Mouse (Mus musculus): Measurements from ENCODE around the gene Pou2f2. TPM values are rescaled to one million over a fixed set of nuclear protein-coding genes. Genes with fewer than 3 reads are reported as not detected.
"Not testable (repeated sequence)": the region's sequence is repeated elsewhere in the genome, so short reads cannot be mapped to it uniquely, and the experiment has no call there.

Pou2f2 gene
- polyA plus RNA-seq, 1 experiment from 2014 or later, result 2.5 TPM

DNA sequence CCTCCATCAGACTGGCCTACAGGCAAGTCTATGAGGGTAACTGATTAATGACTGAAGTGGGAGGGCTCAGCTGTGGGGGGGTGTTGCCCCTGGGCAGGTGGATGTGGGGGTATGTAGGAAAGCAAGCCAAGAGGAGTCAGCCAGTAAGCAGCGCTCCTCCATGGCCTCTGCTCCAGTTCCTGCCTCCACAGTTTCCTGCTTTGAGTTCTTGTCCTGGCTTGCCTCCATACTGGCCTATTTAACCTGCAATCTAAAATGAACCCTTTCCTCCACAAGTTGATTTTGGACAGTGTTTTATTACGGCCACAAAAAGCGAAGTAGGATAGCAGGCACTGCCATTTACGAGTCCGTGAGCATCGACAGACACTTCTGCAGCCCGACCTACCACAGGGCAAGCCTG is 112.2 kb downstream of the Pou2f2 start:
- Histone ChIP-seq H3K27me3 (no peaks in the 10 kb centered on the region), H3K4me2 (no peak overlapping the region), H3K4me3 (replicated peaks) (no peak overlapping the region), H3K27ac (no peak overlapping the region), H3K9me3 (replicated peaks) (no peaks in the 10 kb centered on the region), H3K36me3 (peaks cover 62% of the 10 kb centered on the region), H3K9ac (no peak overlapping the region), H3K4me1 (peaks cover 25% of the 10 kb centered on the region)
- no peak for ATAC-seq (replicated peaks; ENCODE audit: low FRiP score)
- WGBS, result 81% methylated on average over 7 of the region's 7 CpGs

DNA sequence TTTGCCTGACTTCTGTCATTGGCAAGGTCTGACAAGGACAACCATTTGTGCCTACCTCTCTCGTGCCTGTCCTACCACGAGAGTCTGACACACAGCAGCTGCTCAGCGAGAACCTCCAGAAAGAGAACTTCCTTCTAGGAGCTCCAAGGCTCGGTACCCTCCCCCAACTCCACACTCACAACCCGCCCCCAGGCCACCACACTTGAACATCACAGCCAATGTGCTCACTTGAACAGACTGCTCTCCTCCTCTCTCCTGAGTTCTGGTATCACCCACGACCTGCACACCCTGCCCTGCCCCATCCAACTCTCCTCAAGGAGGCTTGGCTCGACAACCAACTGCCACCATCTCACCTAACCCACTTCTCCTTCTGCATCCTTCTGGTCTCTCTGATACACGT is 115.6 kb downstream of the Pou2f2 start:
- no peaks in the 10 kb centered on the region; the same call in 1 of the 2 replicates for H3K4me1 ChIP-seq
- no peaks in the 10 kb centered on the region for H3K27me3 ChIP-seq
- H3K9me3 ChIP-seq (replicated peaks), result no peaks in the 10 kb centered on the region
- no peak overlapping the region for H3K27ac ChIP-seq
- H3K4me3 ChIP-seq (replicated peaks), result no peak overlapping the region
- H3K36me3 ChIP-seq, result peaks cover 96% of the 10 kb centered on the region
- H3K4me2 ChIP-seq, result no peak overlapping the region
- ATAC-seq (replicated peaks; ENCODE audit: low FRiP score), result no peak
- no peak overlapping the region for H3K9ac ChIP-seq
- 83% methylated on average over 8 of the region's 8 CpGs for WGBS

DNA sequence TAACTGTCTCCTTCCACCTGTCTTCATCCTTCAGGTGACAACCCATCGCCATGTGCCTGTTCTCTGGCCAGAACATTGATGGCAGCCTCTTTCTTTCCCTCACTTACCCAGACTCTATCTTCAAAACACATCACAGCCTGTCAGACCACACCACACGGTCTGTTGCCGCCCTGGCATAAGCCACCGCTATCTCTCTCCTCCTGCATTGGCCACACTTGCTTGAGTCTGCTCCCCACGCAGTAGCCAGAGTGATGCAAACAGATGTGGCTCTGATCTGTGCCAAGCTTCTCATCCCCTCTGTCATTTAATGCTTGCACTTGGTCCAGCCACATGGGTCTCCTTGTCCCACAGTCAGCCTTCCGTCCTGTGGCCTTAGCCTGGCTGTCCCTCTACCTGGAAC is 116.2 kb downstream of the Pou2f2 start:
- H3K4me3 ChIP-seq (replicated peaks), result no peak overlapping the region
- no peak for ATAC-seq (replicated peaks; ENCODE audit: low FRiP score)
- no peak overlapping the region for H3K4me2 ChIP-seq
- no peaks in the 10 kb centered on the region; the same call in 1 of the 2 replicates for H3K4me1 ChIP-seq
- no peak overlapping the region for H3K27ac ChIP-seq
- no peaks in the 10 kb centered on the region for H3K9me3 ChIP-seq (replicated peaks)
- no peaks in the 10 kb centered on the region for H3K27me3 ChIP-seq
- 94% methylated on average over 6 of the region's 6 CpGs for WGBS
- no peak overlapping the region for H3K9ac ChIP-seq
- H3K36me3 ChIP-seq, result peaks cover 97% of the 10 kb centered on the region

DNA sequence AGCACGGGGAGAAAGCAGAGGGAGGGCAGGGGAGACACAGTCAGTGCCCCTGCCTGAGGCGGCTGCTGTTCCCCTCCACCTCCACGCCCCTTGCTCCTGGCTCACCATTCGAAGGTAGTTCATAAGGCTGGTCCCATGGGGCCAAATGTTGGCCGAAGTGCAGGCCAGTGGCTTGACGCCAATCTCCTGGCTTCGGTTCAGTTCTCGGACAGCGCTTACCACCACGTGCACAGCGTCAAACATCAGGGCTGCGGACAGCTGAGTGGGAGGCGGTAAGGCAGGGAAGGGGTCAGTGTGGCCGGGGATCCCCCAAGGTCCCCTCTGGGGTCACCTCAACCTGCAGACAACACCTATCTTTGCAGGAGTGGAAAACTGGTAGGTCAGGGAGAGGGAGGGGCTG is 120.7 kb downstream of the Pou2f2 start:
- Histone ChIP-seq H3K4me3 (replicated peaks) (no peak overlapping the region), H3K4me2 (no peak overlapping the region), H3K9me3 (replicated peaks) (no peaks in the 10 kb centered on the region), H3K36me3 (peaks cover 98% of the 10 kb centered on the region), H3K9ac (no peak overlapping the region), H3K27ac (no peak overlapping the region), H3K4me1 (no peaks in the 10 kb centered on the region), H3K27me3 (no peaks in the 10 kb centered on the region)
- 0 out of 2 replicates have a peak, but pooled peaks have one; percentile 46 for ATAC-seq (replicated peaks; ENCODE audit: low FRiP score)
- 67% methylated on average over 14 of the region's 14 CpGs for WGBS

DNA sequence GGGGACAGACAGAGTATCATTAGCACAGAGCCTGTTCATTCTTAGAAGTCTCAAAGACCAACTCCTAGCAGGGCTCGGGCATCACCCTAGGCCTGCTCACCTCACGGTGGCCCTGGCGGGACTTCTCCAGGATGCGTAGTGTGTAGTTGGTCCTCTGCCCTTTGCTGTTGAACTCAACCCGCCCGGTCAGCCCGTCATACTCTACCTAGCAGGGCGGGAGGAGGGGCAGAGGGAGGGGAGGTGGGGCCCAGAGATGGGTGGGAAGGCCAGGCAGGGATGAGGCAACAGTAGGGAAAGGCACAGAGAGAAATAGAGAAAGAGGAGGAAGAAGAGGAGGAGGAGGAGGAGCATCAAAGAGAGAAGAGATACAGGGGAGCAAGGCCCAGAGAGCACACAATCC is 121.1 kb downstream of the Pou2f2 start:
- H3K9ac ChIP-seq, result no peak overlapping the region
- no peaks in the 10 kb centered on the region for H3K27me3 ChIP-seq
- H3K9me3 ChIP-seq (replicated peaks), result no peaks in the 10 kb centered on the region
- H3K4me1 ChIP-seq, result no peaks in the 10 kb centered on the region
- H3K36me3 ChIP-seq, result peaks cover 98% of the 10 kb centered on the region
- ATAC-seq (replicated peaks; ENCODE audit: low FRiP score), result 0 out of 2 replicates have a peak, but pooled peaks have one; percentile 46
- no peak overlapping the region for H3K27ac ChIP-seq
- H3K4me2 ChIP-seq, result no peak overlapping the region
- no peak overlapping the region for H3K4me3 ChIP-seq (replicated peaks)
- 89% methylated on average over 8 of the region's 8 CpGs for WGBS

DNA sequence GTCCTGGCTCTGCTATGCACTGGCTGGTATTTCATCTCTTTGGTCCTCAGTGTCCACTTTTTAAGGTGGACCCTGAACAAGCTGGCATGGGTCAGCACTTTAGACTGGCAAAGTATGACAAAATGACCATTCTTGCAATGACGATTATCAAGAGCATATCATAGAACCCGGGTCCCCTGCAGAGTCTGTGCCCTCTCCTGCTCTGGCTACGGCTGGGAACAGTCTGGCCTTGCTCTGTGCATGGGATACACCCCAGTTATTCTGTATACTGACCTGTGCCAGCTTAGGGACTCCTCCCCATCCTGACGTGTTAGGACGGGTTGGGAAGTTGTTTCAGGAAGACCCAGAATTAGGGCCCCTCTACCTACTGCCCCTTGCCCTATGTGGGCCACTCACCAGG is 121.6 kb downstream of the Pou2f2 start:
- Histone ChIP-seq H3K4me3 (replicated peaks) (no peak overlapping the region), H3K27me3 (no peaks in the 10 kb centered on the region), H3K4me1 (no peaks in the 10 kb centered on the region), H3K36me3 (peaks cover 95% of the 10 kb centered on the region), H3K9ac (no peak overlapping the region), H3K9me3 (replicated peaks) (no peaks in the 10 kb centered on the region), H3K4me2 (no peak overlapping the region), H3K27ac (no peak overlapping the region)
- no peak for ATAC-seq (replicated peaks; ENCODE audit: low FRiP score)
- WGBS, result 93% methylated on average over 5 of the region's 5 CpGs

DNA sequence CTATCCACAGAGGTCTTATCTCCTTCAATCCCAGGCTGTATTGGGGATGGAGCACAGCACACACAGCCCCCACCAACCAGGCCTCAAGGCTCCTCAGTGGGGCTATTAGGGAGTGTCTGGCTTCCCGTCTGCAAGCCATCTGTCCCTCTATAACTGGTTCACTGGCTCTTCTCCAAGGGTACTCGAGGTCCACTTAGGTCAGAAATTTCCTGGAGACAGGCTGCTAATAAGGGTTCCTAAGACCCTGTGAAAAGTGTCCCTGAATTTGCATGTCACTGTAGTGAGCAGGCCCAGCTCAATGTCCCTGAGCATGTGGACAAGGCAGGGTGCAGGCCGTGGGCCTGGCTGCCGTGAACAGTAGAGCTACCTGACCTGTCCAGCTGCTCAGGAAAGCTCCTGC is 122.6 kb downstream of the Pou2f2 start:
- peaks cover 91% of the 10 kb centered on the region for H3K36me3 ChIP-seq
- H3K4me1 ChIP-seq, result no peaks in the 10 kb centered on the region
- H3K4me2 ChIP-seq, result no peak overlapping the region
- H3K9me3 ChIP-seq (replicated peaks), result no peaks in the 10 kb centered on the region
- no peak for ATAC-seq (replicated peaks; ENCODE audit: low FRiP score)
- no peak overlapping the region for H3K27ac ChIP-seq
- H3K9ac ChIP-seq, result no peak overlapping the region
- 63% methylated on average over 4 of the region's 4 CpGs for WGBS
- H3K4me3 ChIP-seq (replicated peaks), result no peak overlapping the region
- no peaks in the 10 kb centered on the region for H3K27me3 ChIP-seq

DNA sequence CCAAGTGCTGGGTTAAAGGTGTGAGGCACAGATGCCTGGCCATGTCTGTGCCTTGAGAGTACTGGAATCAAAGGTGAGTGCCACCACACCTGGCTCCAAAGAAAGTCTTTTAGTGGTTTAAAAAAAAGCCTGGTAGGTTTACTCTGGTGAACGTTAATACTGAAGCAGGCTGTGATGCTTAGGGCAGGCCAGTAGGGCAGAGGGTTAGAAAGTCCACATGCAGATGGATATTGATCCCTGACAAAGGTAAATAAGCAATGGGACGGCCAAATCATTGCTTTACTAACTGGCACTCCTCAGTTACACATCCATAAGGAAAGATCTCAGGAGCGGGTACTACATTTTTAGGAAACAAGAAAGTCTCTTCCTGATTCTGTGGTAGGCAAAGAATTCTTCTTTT is 126.9 kb downstream of the Pou2f2 start:
- ATAC-seq (replicated peaks; ENCODE audit: low FRiP score), result no peak
- Histone ChIP-seq H3K27ac (no peak overlapping the region), H3K36me3 (peaks cover 79% of the 10 kb centered on the region), H3K9me3 (replicated peaks) (no peaks in the 10 kb centered on the region), H3K4me2 (no peak overlapping the region), H3K4me3 (replicated peaks) (no peak overlapping the region), H3K27me3 (no peaks in the 10 kb centered on the region), H3K9ac (no peak overlapping the region), H3K4me1 (peaks cover 6% of the 10 kb centered on the region; the same call in 1 of the 2 replicates)
- WGBS, result 90% methylated on average over 3 of the region's 3 CpGs

DNA sequence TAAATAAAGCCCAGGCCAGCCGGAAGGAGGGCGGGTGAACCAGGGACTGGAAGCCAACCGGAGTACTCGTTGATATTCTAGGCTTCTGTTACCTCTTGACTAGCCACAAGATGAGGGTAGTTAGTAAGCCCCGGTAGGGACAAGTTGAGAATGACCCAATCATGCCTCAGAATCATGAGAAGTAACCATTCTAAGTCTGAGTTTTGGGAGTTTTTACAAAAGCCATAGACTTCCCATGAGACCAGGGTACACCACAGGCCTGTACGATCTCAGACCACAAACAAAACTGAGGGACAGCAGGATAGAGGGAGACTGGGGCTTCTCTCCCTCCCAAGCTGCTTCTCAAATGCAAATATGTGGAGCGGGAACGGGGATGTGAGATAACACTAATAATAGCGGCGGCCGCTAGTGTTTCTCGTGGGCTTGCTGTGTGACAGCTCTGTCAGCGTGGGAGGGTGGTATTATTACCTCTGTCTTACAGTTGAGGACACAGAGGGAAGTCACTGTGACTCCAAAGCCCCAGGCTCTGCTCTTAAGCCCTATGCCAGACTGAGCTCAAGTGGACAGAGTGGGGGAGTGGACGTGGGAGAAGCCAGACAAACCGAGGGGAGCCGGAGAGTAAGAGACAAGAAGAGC is 130.1 kb downstream of the Pou2f2 start:
- H3K27me3 ChIP-seq, result no peaks in the 10 kb centered on the region
- H3K4me1 ChIP-seq, result peaks cover 6% of the 10 kb centered on the region; the same call in 1 of the 2 replicates
- H3K4me2 ChIP-seq, result no peak overlapping the region
- H3K9ac ChIP-seq, result no peak overlapping the region
- H3K9me3 ChIP-seq (replicated peaks), result no peaks in the 10 kb centered on the region
- WGBS, result 68% methylated on average over 16 of the region's 16 CpGs
- no peak overlapping the region for H3K27ac ChIP-seq
- no peak overlapping the region for H3K4me3 ChIP-seq (replicated peaks)
- no peak for ATAC-seq (replicated peaks; ENCODE audit: low FRiP score)
- peaks cover 77% of the 10 kb centered on the region for H3K36me3 ChIP-seq

DNA sequence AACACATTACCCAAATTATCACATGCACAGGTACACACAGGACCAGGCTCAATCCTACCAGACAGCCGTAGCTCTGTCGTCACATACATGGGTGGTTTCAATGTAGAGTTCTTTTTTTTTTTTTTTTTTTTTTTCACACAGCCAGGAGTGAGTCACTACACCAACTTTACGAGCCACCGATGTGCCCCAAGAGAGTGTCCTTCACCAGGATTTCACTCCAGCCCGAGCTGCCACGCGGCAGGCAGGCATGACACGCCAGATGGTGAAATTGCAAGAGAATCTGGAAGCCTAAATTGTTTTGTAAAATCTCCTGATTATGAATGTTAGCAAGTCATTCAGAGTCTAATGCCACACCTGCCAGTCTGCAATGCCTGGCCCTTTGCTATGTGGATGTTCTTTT is 132.2 kb downstream of the Pou2f2 start:
- H3K36me3 ChIP-seq, result peaks cover 82% of the 10 kb centered on the region
- no peak overlapping the region for H3K4me2 ChIP-seq
- H3K4me1 ChIP-seq, result peaks cover 6% of the 10 kb centered on the region; the same call in 1 of the 2 replicates
- H3K27ac ChIP-seq, result no peak overlapping the region
- no peak overlapping the region for H3K9ac ChIP-seq
- no peaks in the 10 kb centered on the region for H3K27me3 ChIP-seq
- no peak for ATAC-seq (replicated peaks; ENCODE audit: low FRiP score)
- H3K9me3 ChIP-seq (replicated peaks), result no peaks in the 10 kb centered on the region
- 89% methylated on average over 8 of the region's 8 CpGs for WGBS
- no peak overlapping the region for H3K4me3 ChIP-seq (replicated peaks)

DNA sequence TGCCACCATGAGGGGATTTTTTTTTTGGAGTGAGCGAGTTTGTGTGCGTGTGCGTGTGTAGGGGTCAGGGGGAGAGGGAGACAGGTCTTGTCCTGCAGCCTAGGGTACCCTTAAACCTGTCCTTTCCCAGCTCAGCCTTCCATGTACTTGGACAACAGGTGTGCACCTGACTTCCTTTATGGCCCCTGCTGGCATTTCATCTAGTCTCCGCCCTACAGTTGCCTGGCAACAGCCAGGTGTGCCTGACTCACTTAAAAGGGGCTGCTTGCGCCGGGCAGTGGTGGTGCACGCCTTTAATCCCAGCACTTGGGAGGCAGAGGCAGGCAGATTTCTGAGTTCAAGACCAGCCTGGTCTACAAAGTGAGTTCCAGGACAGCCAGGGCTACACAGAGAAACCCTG is 134.9 kb downstream of the Pou2f2 start:
- not testable (repeated sequence) for ATAC-seq (replicated peaks; ENCODE audit: low FRiP score); H3K4me3 ChIP-seq (replicated peaks); H3K27me3 ChIP-seq; H3K4me1 ChIP-seq; H3K4me2 ChIP-seq; H3K9me3 ChIP-seq (replicated peaks); H3K27ac ChIP-seq; H3K9ac ChIP-seq
- peaks cover 82% of the 10 kb centered on the region for H3K36me3 ChIP-seq
- 92% methylated on average over 7 of the region's 7 CpGs for WGBS

DNA sequence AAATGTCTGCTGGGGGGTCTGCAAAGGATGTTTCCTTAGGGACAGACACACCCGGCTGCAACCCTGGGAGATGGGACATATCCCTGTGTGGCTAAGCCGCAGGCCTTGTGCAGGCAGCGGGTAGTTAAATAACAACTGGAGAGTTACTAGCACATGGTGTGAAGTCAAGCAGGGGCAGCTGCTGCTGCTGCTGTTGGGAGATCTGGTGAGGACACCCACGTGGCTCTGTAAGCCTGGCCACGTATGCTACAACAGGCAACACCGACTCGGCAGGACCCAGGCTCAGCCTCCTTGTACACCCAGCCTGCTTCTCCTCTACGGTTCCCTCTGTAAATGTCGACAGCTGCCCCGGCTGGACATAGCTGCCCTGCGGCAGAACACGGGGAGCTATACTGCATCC is 137.6 kb downstream of the Pou2f2 start:
- WGBS, result 91% methylated on average over 12 of the region's 12 CpGs

More for the DNA sequence above, 137.6 kb downstream of the Pou2f2 start:
- Histone ChIP-seq H3K9ac (no peak overlapping the region), H3K27me3 (no peaks in the 10 kb centered on the region), H3K4me1 (no peaks in the 10 kb centered on the region), H3K4me2 (no peak overlapping the region), H3K4me3 (replicated peaks) (no peak overlapping the region), H3K36me3 (peaks cover 76% of the 10 kb centered on the region), H3K27ac (no peak overlapping the region), H3K9me3 (replicated peaks) (no peaks in the 10 kb centered on the region)
- no peak for ATAC-seq (replicated peaks; ENCODE audit: low FRiP score)

All from kidney, embryonic 15.5 days (tissue).